Mouse (Mus musculus) heart, postnatal 0 days (tissue): Measurements from ENCODE around the gene B9d2.

Source experiments
- CTCF ChIP-seq: IDR thresholded peaks from 2 replicates; pipeline ENCODE4 v1.5.1; 2016; ENCODE audit warnings: antibody characterized with exemption, control low read depth, low read depth
- EP300 ChIP-seq: IDR thresholded peaks from 2 replicates; pipeline ENCODE4 v1.6.1; 2016; ENCODE audit warnings: antibody characterized with exemption, low read depth

- TF ChIP-seq CTCF (no peak), EP300 (no peak)
These were observed 30.7 kb upstream of the B9d2 start for GRCm38 (mm10) chr7:25649839-25650238.
